Mouse (Mus musculus) heart, postnatal 0 days (tissue): ENCODE data around the gene Tgm1.

Experiments used
- CTCF ChIP-seq: IDR thresholded peaks from 2 replicates; pipeline ENCODE4 v1.5.1; 2016; ENCODE audit warnings: antibody characterized with exemption, control low read depth, low read depth
- EP300 ChIP-seq: IDR thresholded peaks from 2 replicates; pipeline ENCODE4 v1.6.1; 2016; ENCODE audit warnings: antibody characterized with exemption, low read depth

- TF ChIP-seq CTCF (no peak), EP300 (no peak)
These were observed 32.1 kb upstream of the Tgm1 start for GRCm38 (mm10) chr14:55745861-55746237.
